Mouse (Mus musculus): ENCODE measurements around the gene Elfn1.

- TF ChIP-seq POLR2A (IDR thresholded peaks at IDR 0.05; ENCODE audit: borderline replicate concordance, extremely low read depth, low read depth, low read length) (no peak), CTCF (IDR thresholded peaks at IDR 0.05; ENCODE audit: insufficient read depth, low read length) (no peak)
These were observed 91.2 kb downstream of the Elfn1 start for GRCm38 (mm10) chr5:139998916-139999315.

Data from lung, adult 2 months (tissue).